Mouse (Mus musculus): ENCODE results near the gene Hdac4. TPM values are rescaled to one million over a fixed set of nuclear protein-coding genes. Genes with fewer than 3 reads are reported as not detected.

Gene Hdac4
- polyA plus RNA-seq, 1 experiment: 18.1 TPM

DNA sequence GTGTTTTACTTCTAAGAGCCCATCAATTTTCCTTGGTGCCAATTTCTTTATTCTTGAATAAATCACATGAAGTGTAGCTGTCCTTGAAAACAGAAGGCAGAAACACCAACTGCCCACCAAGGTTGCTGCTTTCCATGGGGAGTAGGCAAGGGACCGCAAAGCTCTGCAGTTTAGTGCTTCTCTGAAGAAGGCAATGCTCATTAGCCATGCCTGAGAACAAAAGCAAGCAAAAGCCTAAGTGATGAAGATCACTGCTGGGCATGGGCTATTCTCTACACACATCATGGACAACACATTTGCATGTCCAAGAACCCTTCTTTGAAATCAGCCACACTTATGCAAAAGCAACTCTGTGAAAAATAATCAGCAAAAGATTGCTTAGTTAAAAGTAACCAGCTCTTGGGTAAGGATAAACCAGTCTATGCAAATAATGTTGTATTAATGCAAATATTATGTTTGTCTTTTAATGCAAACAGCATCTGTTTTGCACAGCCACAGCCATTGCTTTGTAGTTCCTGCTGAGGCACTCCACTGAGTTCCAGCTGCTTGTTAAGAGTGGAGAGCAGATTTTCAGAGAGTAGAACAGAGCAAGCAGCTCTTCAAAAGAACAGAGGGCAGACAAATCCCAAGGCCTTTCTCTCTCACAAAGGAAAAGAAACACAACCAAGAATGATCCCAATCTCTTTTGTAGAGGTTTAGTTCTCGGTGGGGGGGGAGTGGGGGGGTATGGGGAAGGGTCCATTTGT, 125.4 kb downstream of the Hdac4 start:
- H3K4me1 ChIP-seq (ENCODE audit: control insufficient read depth, insufficient read depth, low read length): peaks cover 4% of the 10 kb centered on the region
- H3K4me3 ChIP-seq (replicated peaks; ENCODE audit: control insufficient read depth, low read depth, low read length): no peak overlapping the region
- 84% methylated on average over 2 of the region's 2 CpGs for WGBS
- no peak overlapping the region for H3K27ac ChIP-seq (ENCODE audit: control insufficient read depth, insufficient read depth, low read depth, low read length, poor library complexity)
- TF ChIP-seq CTCF (IDR thresholded peaks at IDR 0.05; ENCODE audit: control insufficient read depth, insufficient read depth, low read length) (no peak), POLR2A (IDR thresholded peaks at IDR 0.05; ENCODE audit: borderline replicate concordance, control insufficient read depth, low read depth, low read length) (no peak)

DNA sequence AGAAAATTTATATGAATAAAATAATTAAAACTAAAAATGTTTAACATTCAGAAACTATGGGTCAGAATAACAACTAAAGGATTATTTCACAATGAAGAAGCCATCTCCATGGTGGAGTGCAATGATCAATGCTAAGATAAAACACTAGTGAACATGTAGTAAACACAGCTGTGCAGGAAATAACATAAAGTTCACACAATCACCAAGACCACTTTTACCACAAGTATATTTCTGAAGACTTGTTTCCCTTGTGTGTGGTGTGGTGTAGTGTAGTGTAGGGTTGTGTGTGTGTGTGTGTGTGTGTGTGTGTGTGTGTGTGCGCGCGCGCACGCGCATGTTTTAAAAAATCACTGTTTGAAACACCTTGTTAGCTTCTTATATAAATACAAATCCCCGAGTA, 126.0 kb downstream of the Hdac4 start:
- H3K4me1 ChIP-seq (ENCODE audit: control insufficient read depth, insufficient read depth, low read length): peaks cover 5% of the 10 kb centered on the region
- no peak for TF ChIP-seq CTCF (IDR thresholded peaks at IDR 0.05; ENCODE audit: control insufficient read depth, insufficient read depth, low read length)
- no peak for TF ChIP-seq POLR2A (IDR thresholded peaks at IDR 0.05; ENCODE audit: borderline replicate concordance, control insufficient read depth, low read depth, low read length)
- no peak overlapping the region for H3K27ac ChIP-seq (ENCODE audit: control insufficient read depth, insufficient read depth, low read depth, low read length, poor library complexity)
- WGBS: 92% methylated on average over 7 of the region's 7 CpGs
- no peak overlapping the region for H3K4me3 ChIP-seq (replicated peaks; ENCODE audit: control insufficient read depth, low read depth, low read length)

DNA sequence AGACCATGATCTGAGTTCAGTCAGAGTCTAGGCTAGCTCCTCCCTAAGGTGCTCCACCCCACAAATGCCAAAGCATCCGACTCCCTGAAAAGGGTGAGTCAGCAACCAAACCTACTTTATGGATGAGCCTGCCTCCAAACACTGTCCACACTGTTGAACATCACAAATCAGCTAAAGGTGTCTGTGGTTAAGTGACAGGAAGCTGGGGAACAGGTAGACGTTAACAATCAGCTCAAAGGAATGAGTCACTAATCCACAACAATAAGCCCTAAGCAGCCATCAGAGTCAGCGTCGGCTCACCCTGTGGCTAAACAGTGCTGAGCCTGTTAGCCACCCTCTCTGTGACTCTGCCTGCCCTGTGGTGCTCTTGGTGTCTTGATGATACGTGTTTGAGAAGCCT, 131.2 kb downstream of the Hdac4 start:
- Histone ChIP-seq H3K27ac (ENCODE audit: control insufficient read depth, insufficient read depth, low read depth, low read length, poor library complexity) (no peak overlapping the region), H3K4me3 (replicated peaks; ENCODE audit: control insufficient read depth, low read depth, low read length) (no peak overlapping the region), H3K4me1 (ENCODE audit: control insufficient read depth, insufficient read depth, low read length) (peaks cover 11% of the 10 kb centered on the region)
- TF ChIP-seq POLR2A (IDR thresholded peaks at IDR 0.05; ENCODE audit: borderline replicate concordance, control insufficient read depth, low read depth, low read length) (no peak), CTCF (IDR thresholded peaks at IDR 0.05; ENCODE audit: control insufficient read depth, insufficient read depth, low read length) (no peak)
- 52% methylated on average over 5 of the region's 5 CpGs for WGBS

DNA sequence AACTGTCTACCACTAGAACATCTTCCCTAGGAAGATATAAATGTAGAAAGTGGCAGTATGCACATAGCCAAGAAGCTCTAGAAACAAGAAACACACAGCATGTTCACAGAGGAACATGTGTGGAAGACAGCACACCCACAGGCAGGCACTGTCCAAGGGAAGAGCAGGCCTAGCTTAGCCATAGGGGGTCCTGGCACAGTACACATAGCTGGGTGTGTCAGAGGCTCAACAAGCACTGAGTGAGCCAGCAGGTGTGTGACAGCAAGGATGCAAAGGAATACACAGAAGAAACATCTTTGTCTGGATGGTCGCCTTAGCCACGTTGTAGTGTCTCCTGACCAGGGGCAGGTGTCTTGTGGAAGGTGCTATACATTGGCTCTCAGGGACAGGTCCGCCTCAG, 132.2 kb downstream of the Hdac4 start:
- peaks cover 11% of the 10 kb centered on the region for H3K4me1 ChIP-seq (ENCODE audit: control insufficient read depth, insufficient read depth, low read length)
- WGBS: 78% methylated on average over 3 of the region's 3 CpGs
- no peak for TF ChIP-seq POLR2A (IDR thresholded peaks at IDR 0.05; ENCODE audit: borderline replicate concordance, control insufficient read depth, low read depth, low read length)
- H3K4me3 ChIP-seq (replicated peaks; ENCODE audit: control insufficient read depth, low read depth, low read length): no peak overlapping the region
- H3K27ac ChIP-seq (ENCODE audit: control insufficient read depth, insufficient read depth, low read depth, low read length, poor library complexity): no peak overlapping the region

DNA sequence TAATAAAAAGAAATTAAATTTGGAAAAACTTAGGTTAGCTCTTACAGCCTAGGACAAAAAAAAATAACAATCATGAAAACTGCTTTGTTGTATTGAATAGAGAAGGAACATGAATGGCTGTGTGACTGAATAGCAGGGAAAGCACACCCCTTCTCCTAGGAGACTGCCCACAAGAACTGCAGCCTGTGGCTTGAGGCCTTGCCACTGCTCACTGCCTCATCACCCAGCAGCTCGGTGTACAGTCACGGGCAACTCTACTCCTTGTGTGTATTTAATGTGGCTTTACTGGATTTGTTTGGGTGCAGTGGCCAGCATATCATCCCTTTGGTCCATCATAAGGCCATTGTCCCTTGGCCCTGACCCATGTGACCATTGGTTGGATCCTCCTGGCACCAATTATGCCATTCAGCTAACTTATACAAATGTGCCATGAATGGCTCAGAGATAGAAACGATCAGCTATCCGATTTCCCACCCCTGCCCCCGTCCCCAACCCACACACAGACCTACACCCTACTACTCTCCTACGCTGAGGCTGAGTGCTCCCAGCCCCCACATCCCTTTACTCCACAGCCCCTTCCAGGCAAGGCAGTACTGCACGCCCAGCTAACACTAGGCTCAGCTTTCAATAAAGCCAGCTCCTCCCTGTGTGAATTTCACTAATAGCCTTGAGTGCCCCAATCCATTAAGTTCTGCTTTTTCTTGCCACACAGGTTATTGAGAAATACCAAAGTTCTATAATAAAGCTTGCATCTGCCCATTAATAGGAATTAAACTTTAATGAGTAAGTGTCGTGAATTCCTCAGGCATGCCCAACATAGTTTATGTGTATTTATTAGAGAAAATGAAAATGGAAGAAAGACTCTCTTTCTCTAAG, 134.1 kb downstream of the Hdac4 start:
- H3K4me1 ChIP-seq (ENCODE audit: control insufficient read depth, insufficient read depth, low read length): peaks cover 11% of the 10 kb centered on the region
- 51% methylated on average over 8 of the region's 8 CpGs for WGBS
- no peak overlapping the region for H3K4me3 ChIP-seq (replicated peaks; ENCODE audit: control insufficient read depth, low read depth, low read length)
- TF ChIP-seq POLR2A (IDR thresholded peaks at IDR 0.05; ENCODE audit: borderline replicate concordance, control insufficient read depth, low read depth, low read length) (no peak), CTCF (IDR thresholded peaks at IDR 0.05; ENCODE audit: control insufficient read depth, insufficient read depth, low read length) (no peak)
- H3K27ac ChIP-seq (ENCODE audit: control insufficient read depth, insufficient read depth, low read depth, low read length, poor library complexity): peak overlapping the region; percentile 77

DNA sequence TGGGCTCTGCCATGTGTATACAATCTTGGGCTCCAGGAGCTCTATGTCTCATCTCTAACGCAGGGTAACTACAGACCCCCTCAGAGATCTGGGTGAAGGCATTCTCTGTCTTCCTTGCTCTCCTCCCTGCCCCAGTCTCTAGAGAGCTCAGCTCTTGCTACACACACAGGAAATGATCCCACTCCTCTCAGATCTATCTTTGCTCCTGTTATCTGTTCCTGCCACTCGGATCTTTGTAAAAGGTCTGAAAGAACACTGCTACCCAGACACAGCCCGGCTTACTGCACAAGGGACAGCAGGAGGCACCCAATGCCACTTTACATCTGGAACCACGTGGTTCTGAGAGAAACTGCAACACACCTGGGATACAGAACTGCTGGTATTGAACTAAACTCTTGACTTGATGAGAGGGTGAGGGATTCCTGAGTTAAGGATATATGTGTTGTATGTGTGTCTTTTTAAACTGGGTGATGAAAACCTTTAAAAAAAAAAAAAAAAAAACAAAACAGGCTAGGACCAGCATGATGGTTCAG, 134.9 kb downstream of the Hdac4 start:
- Histone ChIP-seq H3K4me3 (replicated peaks; ENCODE audit: control insufficient read depth, low read depth, low read length) (no peak overlapping the region), H3K4me1 (ENCODE audit: control insufficient read depth, insufficient read depth, low read length) (peaks cover 11% of the 10 kb centered on the region), H3K27ac (ENCODE audit: control insufficient read depth, insufficient read depth, low read depth, low read length, poor library complexity) (no peak overlapping the region)
- TF ChIP-seq POLR2A (IDR thresholded peaks at IDR 0.05; ENCODE audit: borderline replicate concordance, control insufficient read depth, low read depth, low read length): no peak
- TF ChIP-seq CTCF (IDR thresholded peaks at IDR 0.05; ENCODE audit: control insufficient read depth, insufficient read depth, low read length): no peak
- 60% methylated on average over 4 of the region's 4 CpGs for WGBS

DNA sequence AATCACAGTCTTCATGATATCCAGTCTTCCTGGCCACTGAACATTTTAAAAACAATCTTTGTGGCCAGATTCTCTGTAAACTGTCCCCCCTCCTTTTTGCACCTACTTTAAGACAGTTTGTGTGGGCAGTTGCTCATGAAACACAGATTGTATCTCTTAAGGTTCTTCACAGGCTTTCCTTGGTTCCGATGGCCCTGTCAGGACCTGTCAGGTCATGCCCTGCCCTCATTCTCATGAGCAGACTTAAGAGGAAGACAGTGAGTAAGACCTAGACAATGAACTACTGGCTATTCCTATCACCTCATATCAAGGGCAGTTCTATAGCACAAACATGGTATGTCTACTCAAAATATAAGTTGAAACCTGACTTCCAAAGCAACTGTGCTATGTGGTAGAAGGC, 135.9 kb downstream of the Hdac4 start:
- H3K4me3 ChIP-seq (replicated peaks; ENCODE audit: control insufficient read depth, low read depth, low read length): no peak overlapping the region
- WGBS: 75% methylated on average over 1 of the region's 1 CpGs
- no peak overlapping the region for H3K27ac ChIP-seq (ENCODE audit: control insufficient read depth, insufficient read depth, low read depth, low read length, poor library complexity)
- peaks cover 9% of the 10 kb centered on the region for H3K4me1 ChIP-seq (ENCODE audit: control insufficient read depth, insufficient read depth, low read length)
- TF ChIP-seq CTCF (IDR thresholded peaks at IDR 0.05; ENCODE audit: control insufficient read depth, insufficient read depth, low read length): no peak
- no peak for TF ChIP-seq POLR2A (IDR thresholded peaks at IDR 0.05; ENCODE audit: borderline replicate concordance, control insufficient read depth, low read depth, low read length)

DNA sequence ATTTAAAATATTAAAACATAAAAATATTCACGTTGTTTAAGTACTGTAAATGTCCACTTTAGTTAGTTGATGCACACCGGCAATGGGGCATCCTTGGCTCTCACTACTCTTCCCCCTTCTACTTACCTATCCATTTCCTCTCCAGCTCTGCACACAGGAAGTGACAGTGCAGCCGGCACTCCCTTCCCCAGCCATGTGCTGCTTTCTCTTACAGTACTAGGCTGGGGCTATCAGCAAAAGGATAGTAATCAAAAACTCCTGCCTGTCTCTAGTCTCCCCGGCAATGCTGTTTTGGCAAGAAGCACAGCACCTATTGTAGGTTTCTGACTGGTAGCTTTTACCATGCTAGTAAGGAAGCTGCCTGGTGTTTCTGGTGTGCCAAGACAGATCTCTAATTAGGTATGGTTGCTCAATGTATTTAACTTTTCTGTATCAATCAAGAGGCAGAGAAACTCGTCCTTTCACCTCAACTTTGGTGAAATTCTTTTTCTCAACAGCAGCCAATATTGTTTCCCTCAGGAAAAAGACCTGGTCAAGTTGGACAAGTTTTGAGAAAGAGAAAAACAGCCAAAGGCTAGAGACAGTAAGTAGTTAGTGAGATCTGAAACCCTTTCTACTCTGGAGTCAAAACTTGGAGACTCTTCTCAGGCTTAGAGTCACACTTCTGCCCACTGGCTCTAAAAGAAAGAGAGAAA, 136.6 kb downstream of the Hdac4 start:
- 21% methylated on average over 5 of the region's 5 CpGs for WGBS
- H3K4me1 ChIP-seq (ENCODE audit: control insufficient read depth, insufficient read depth, low read length): peaks cover 8% of the 10 kb centered on the region

More for the DNA sequence above, 136.6 kb downstream of the Hdac4 start:
- peak overlapping the region; percentile 38; the same call in 1 of the 2 replicates for H3K27ac ChIP-seq (ENCODE audit: control insufficient read depth, insufficient read depth, low read depth, low read length, poor library complexity)
- no peak overlapping the region for H3K4me3 ChIP-seq (replicated peaks; ENCODE audit: control insufficient read depth, low read depth, low read length)
- TF ChIP-seq CTCF (IDR thresholded peaks at IDR 0.05; ENCODE audit: control insufficient read depth, insufficient read depth, low read length): no peak
- no peak for TF ChIP-seq POLR2A (IDR thresholded peaks at IDR 0.05; ENCODE audit: borderline replicate concordance, control insufficient read depth, low read depth, low read length)

Measured in bone marrow, adult 2 months (tissue).